Mouse (Mus musculus) CH12.LX (cell line): Measurements from ENCODE around the gene Exoc6. TPM values are rescaled to one million over a fixed set of nuclear protein-coding genes. Genes with fewer than 3 reads are reported as not detected.
A peak's percentile ranks its signal among the peaks of the same experiment; 100 is the strongest.

Experiments
- DNase-seq: peaks from one replicate; pipeline ENCODE4 v3.0.0-alpha.2; 2013; ENCODE audit errors: extremely low read depth
- H3K27ac ChIP-seq: 2 replicates; pipeline ENCODE4 v1.5.1; 2012; ENCODE audit warnings: low read depth, mild to moderate bottlenecking, control low read depth, moderate library complexity; ENCODE audit not compliant: insufficient read depth
- H3K27me3 ChIP-seq: replicated peaks from 2 replicates; pipeline ENCODE3; 2012; ENCODE audit warnings: inconsistent platforms
- H3K36me3 ChIP-seq, 2 experiments: replicated peaks in 1 of 2; 2 replicates each; pipeline versions ENCODE3 to v1.6.1; 2012; ENCODE audit warnings: inconsistent platforms in 1 of 2, low read length in 1 of 2, mild to moderate bottlenecking in 1 of 2, mixed read lengths in 1 of 2, moderate library complexity in 1 of 2; ENCODE audit not compliant: control insufficient read depth in 1 of 2, insufficient read depth in 1 of 2
- H3K4me1 ChIP-seq, 2 experiments: 2 replicates each; pipeline ENCODE4 v1.6.1; 2012; ENCODE audit warnings: inconsistent platforms in 1 of 2, moderate library complexity in 1 of 2; ENCODE audit not compliant: insufficient read depth in 2 of 2, control insufficient read depth in 1 of 2
- H3K4me2 ChIP-seq: 2 replicates; pipeline ENCODE4 v1.6.1; 2012; ENCODE audit warnings: low read depth, mild to moderate bottlenecking, control low read depth; ENCODE audit not compliant: poor library complexity, insufficient read depth, severe bottlenecking
- H3K4me3 ChIP-seq, 3 experiments: fragments of 150-350 bp in 1 of 3; sonication (generic) in 1 of 3; replicated peaks in 1 of 3; 2 replicates each; pipeline versions ENCODE3 to v1.5.1; 2011 to 2012; ENCODE audit warnings: low read depth in 2 of 3, low read length in 2 of 3, mild to moderate bottlenecking in 2 of 3, moderate library complexity in 2 of 3, control low read depth in 1 of 3, improper control_type of control experiment in 1 of 3, inconsistent platforms in 1 of 3, mixed read lengths in 1 of 3; ENCODE audit not compliant: poor library complexity in 1 of 3
- H3K79me2 ChIP-seq: replicated peaks from 2 replicates; pipeline ENCODE4 v1.6.1; 2012; ENCODE audit warnings: mild to moderate bottlenecking, moderate library complexity; ENCODE audit not compliant: control insufficient read depth, poor library complexity, insufficient read depth, severe bottlenecking; ENCODE audit errors: extremely low read depth
- H3K9ac ChIP-seq: 2 replicates; pipeline ENCODE4 v1.6.1; 2012; ENCODE audit warnings: low read depth, mild to moderate bottlenecking, control low read depth, moderate library complexity; ENCODE audit not compliant: insufficient read depth
- H3K9me3 ChIP-seq: replicated peaks from 2 replicates; pipeline ENCODE3; 2012; ENCODE audit warnings: low read length, inconsistent platforms, mixed read lengths
- BHLHE40 ChIP-seq: IDR thresholded peaks from 2 replicates; pipeline ENCODE4 v1.6.1; 2011; ENCODE audit warnings: mild to moderate bottlenecking, low read depth, low read length, improper control_type of control experiment
- CHD1 ChIP-seq: IDR thresholded peaks from 2 replicates; pipeline ENCODE4 v1.6.1; 2012; ENCODE audit warnings: low read depth, low read length, improper control_type of control experiment, inconsistent platforms
- CHD2 ChIP-seq: IDR thresholded peaks from 2 replicates; pipeline ENCODE4 v1.6.1; 2011; ENCODE audit warnings: low read length, improper control_type of control experiment
- CTCF ChIP-seq, 2 experiments: IDR thresholded peaks in 1 of 2; conservative IDR thresholded peaks in 1 of 2; 2 replicates each; pipeline ENCODE4 v1.5.1; 2011 to 2012; ENCODE audit warnings: low read depth in 2 of 2, low read length in 2 of 2, improper control_type of control experiment in 1 of 2, inconsistent platforms in 1 of 2, mild to moderate bottlenecking in 1 of 2, moderate library complexity in 1 of 2
- ELF1 ChIP-seq: IDR thresholded peaks from 2 replicates; pipeline ENCODE4 v1.6.1; 2014; ENCODE audit warnings: low read depth, mild to moderate bottlenecking, inconsistent platforms, low read length, improper control_type of control experiment
- ETS1 ChIP-seq: conservative IDR thresholded peaks from 2 replicates; pipeline ENCODE4 v1.6.1; 2012; ENCODE audit warnings: low read depth, mild to moderate bottlenecking, inconsistent platforms, low read length, improper control_type of control experiment, moderate library complexity
- GABPA ChIP-seq: IDR thresholded peaks from 2 replicates; pipeline ENCODE4 v1.6.1; 2012; ENCODE audit warnings: low read depth, low read length, improper control_type of control experiment, inconsistent platforms; ENCODE audit not compliant: insufficient replicate concordance
- HCFC1 ChIP-seq: IDR thresholded peaks from 2 replicates; pipeline ENCODE4 v1.6.1; 2012; ENCODE audit warnings: low read depth, mild to moderate bottlenecking, inconsistent platforms, low read length, improper control_type of control experiment
- IRF4 ChIP-seq: IDR thresholded peaks from 2 replicates; pipeline ENCODE4 v1.6.1; 2014; ENCODE audit warnings: low read depth, mild to moderate bottlenecking, inconsistent platforms, low read length, improper control_type of control experiment
- JUND ChIP-seq: conservative IDR thresholded peaks from 2 replicates; pipeline ENCODE4 v1.6.1; 2011; ENCODE audit warnings: low read depth, low read length, improper control_type of control experiment
- KAT2A ChIP-seq: IDR thresholded peaks from 2 replicates; pipeline ENCODE4 v1.6.1; 2012; ENCODE audit warnings: low read length, improper control_type of control experiment, inconsistent platforms; ENCODE audit not compliant: insufficient replicate concordance
- MEF2A ChIP-seq: IDR thresholded peaks from 2 replicates; pipeline ENCODE4 v1.6.1; 2014; ENCODE audit warnings: low read depth, mild to moderate bottlenecking, inconsistent platforms, low read length, improper control_type of control experiment, borderline replicate concordance
- MXI1 ChIP-seq: IDR thresholded peaks from 2 replicates; pipeline ENCODE4 v1.6.1; 2011; ENCODE audit warnings: mild to moderate bottlenecking, low read depth, low read length, improper control_type of control experiment
- MYC ChIP-seq: IDR thresholded peaks from 2 replicates; pipeline ENCODE4 v1.6.1; 2011; ENCODE audit warnings: low read depth, mild to moderate bottlenecking, improper control_type of control experiment, low read length
- POLR2A ChIP-seq: IDR thresholded peaks from 2 replicates; pipeline ENCODE4 v1.6.1; 2011; ENCODE audit warnings: low read depth, mild to moderate bottlenecking, improper control_type of control experiment, low read length
- POLR2AphosphoS2 ChIP-seq: IDR thresholded peaks from 2 replicates; pipeline ENCODE4 v1.6.1; 2011; ENCODE audit warnings: low read depth, low read length, improper control_type of control experiment
- RAD21 ChIP-seq: IDR thresholded peaks from 2 replicates; pipeline ENCODE4 v1.6.1; 2011; ENCODE audit warnings: low read depth, mild to moderate bottlenecking, low read length, improper control_type of control experiment, moderate library complexity
- SMC3 ChIP-seq: IDR thresholded peaks from 2 replicates; pipeline ENCODE4 v1.6.1; 2011; ENCODE audit warnings: low read depth, low read length, improper control_type of control experiment
- ZKSCAN1 ChIP-seq: IDR thresholded peaks from 2 replicates; pipeline ENCODE4 v1.6.1; 2012; ENCODE audit warnings: low read depth, inconsistent platforms, low read length, improper control_type of control experiment, borderline replicate concordance
- ZNF384 ChIP-seq: IDR thresholded peaks from 2 replicates; pipeline ENCODE4 v1.6.1; 2012; ENCODE audit warnings: low read depth, low read length, improper control_type of control experiment, inconsistent platforms
- dilution Hi-C: fragments of 300-500 bp; cut with MboI; formaldehyde crosslinking; loops from 2 replicates; pipeline ENCODE4 v1.14.3; 2020; ENCODE audit warnings: low sequenced_read_pairs; ENCODE audit not compliant: extremely low pct_unique_long_range_greater_than_20kb, extremely low pct_ligation_motif_present
- in situ Hi-C: fragments of 300-500 bp; cut with MboI; formaldehyde crosslinking; loops from 3 replicates; pipeline ENCODE4 v1.14.3; 2019; ENCODE audit warnings: low sequenced_read_pairs, low pct_ligation_motif_present, low pct_unique_long_range_greater_than_20kb, mixed read lengths
- polyA plus RNA-seq: library from polyadenylated mRNA; unstranded; fragments of >175 nt; gene quantifications from 2 replicates; pipeline ENCODE4 v1.2.1, GENCODE M21; 2012; ENCODE audit warnings: low read depth; ENCODE audit not compliant: insufficient read length
- total RNA-seq, 2 experiments: library from RNA; depleted of rRNA; stranded (reverse); fragments of 300-350 nt in 1 of 2; fragments of >200 nt in 1 of 2; gene quantifications; 2 replicates each; pipeline ENCODE4 v1.2.3; 2012 to 2014

Gene Exoc6
- total and polyA plus RNA-seq, 3 experiments, result 8.0 to 18.5 (median 12.1) TPM

GRCm38 (mm10) chr19:37559286-37560079, 9.3 kb downstream of the Exoc6 start:
- H3K4me1 ChIP-seq, result peaks cover 10 to 40% of the 10 kb centered on the region in 2 experiments
- no peak overlapping the region for H3K27ac ChIP-seq
- no peaks in the 10 kb centered on the region; the same call in 1 of the 2 replicates for H3K79me2 ChIP-seq
- no peaks in the 10 kb centered on the region for H3K27me3 ChIP-seq
- H3K9ac ChIP-seq, result peak overlapping the region; percentile 50
- peak overlapping the region; percentile 98 for H3K4me2 ChIP-seq
- H3K36me3 ChIP-seq, result no peaks in the 10 kb centered on the region
- no peaks in the 10 kb centered on the region for H3K9me3 ChIP-seq
- in situ Hi-C loops (no loop called here), dilution Hi-C loops (no loop called here)
- TF ChIP-seq SMC3, result peak; percentile 26
- no peak for TF ChIP-seq MEF2A
- no peak for TF ChIP-seq HCFC1
- TF ChIP-seq BHLHE40, result no peak
- peak; percentile 52 for TF ChIP-seq RAD21
- peak; percentile 34 to 67; a peak in 3 of 4 replicates for TF ChIP-seq CTCF (conservative IDR thresholded peaks at IDR 0.05 in 1 of 2, IDR thresholded peaks at IDR 0.05 in 1 of 2; ENCODE audit: low read depth in 2 of 2, low read length in 2 of 2)
- TF ChIP-seq CHD2, result no peak
- peak; percentile 52 for DNase-seq
- H3K4me3 ChIP-seq, result peak overlapping the region in 1 of 3 experiments; percentile 36

GRCm38 (mm10) chr19:37560080-37560427, 9.8 kb downstream of the Exoc6 start:
- H3K9ac ChIP-seq, result peak overlapping the region; percentile 50
- TF ChIP-seq POLR2AphosphoS2 (no peak), MXI1 (no peak), JUND (no peak), ETS1 (no peak), MYC (no peak), KAT2A (no peak), ZNF384 (no peak), IRF4 (no peak), ZKSCAN1 (no peak), POLR2A (no peak), GABPA (no peak), CHD1 (no peak), ELF1 (no peak), CHD2 (no peak)
- H3K4me2 ChIP-seq, result peak overlapping the region; percentile 98
- in situ Hi-C loops, result no loop called here
- peak; percentile 30 for DNase-seq
- H3K4me1 ChIP-seq, result peaks cover 10 to 39% of the 10 kb centered on the region in 2 experiments
- dilution Hi-C loops, result no loop called here
- H3K36me3 ChIP-seq, result no peaks in the 10 kb centered on the region
- peak overlapping the region in 1 of 3 experiments; percentile 36 for H3K4me3 ChIP-seq
- H3K27me3 ChIP-seq, result no peaks in the 10 kb centered on the region
- no peaks in the 10 kb centered on the region; the same call in 1 of the 2 replicates for H3K79me2 ChIP-seq
- H3K9me3 ChIP-seq, result no peaks in the 10 kb centered on the region
- no peak overlapping the region for H3K27ac ChIP-seq
